Mouse (Mus musculus) cerebellum, adult 2 months (tissue): ENCODE measurements at regions not wholly inside any gene's neighbourhood (a gene's known extent, or its start where the extent isn't known, plus 50 kb on each side); places are given as distances from the start of the nearest gene placed in this dataset.

Experiments used
- CTCF ChIP-seq: fragments of 200-500 bp; IDR thresholded peaks from 2 replicates; pipeline ENCODE4 v1.5.1; 2011; ENCODE audit warnings: low read depth, mild to moderate bottlenecking, control low read depth, low read length, moderate library complexity, borderline replicate concordance; ENCODE audit not compliant: insufficient read depth
- POLR2A ChIP-seq: fragments of 200-500 bp; IDR thresholded peaks from 2 replicates; pipeline ENCODE4 v1.6.1; 2011; ENCODE audit warnings: low read length, control low read depth, borderline replicate concordance; ENCODE audit not compliant: insufficient read depth

GRCm38 (mm10) chr9:63850316-63850693, 92.5 kb upstream of the Smad3 start:
- TF ChIP-seq POLR2A (no peak), CTCF (no peak)
